Mouse (Mus musculus): ENCODE data around the gene Gfap.
A peak's percentile ranks its signal among the peaks of the same experiment; 100 is the strongest.

Gene Gfap

DNA sequence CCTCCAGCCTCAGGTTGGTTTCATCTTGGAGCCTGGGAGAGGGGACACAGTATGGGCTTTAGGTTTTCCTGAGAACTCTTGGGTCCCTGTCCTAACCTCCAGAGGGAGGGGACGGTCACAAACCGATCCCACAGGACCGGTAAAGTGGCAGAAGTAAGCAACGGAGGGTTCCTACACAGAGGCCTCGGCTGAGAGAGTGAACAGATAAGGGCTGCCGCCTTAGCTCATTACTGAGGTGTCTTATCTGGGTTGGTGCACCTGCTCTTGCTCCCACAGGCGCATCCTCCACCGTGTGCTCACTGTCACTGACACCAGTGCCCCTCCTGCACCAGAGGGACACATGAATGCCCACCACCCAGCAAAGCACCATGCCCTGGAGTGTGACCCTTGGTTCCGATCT, 4.9 kb downstream of the Gfap start:
- DNase-seq, result no peak

DNA sequence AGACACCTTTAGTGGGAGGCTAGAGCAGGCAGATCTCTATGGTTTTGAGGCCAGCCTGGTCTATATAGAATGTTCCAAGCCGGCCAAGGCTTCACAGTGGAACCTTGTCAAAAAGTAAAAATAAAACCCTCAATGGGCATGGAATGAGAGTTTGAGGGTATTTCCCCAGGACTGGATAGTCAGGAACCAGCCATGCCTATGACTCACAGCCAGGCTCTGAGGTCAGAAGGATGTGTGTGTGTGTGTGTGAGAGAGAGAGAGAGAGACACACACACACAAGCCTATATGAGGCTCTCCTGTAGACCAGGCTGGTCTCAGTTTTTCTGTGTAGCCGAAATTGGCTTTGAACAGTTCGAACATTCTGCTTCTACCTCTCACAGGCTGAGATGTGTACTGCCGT, 6.0 kb downstream of the Gfap start:
- DNase-seq, result no peak

DNA sequence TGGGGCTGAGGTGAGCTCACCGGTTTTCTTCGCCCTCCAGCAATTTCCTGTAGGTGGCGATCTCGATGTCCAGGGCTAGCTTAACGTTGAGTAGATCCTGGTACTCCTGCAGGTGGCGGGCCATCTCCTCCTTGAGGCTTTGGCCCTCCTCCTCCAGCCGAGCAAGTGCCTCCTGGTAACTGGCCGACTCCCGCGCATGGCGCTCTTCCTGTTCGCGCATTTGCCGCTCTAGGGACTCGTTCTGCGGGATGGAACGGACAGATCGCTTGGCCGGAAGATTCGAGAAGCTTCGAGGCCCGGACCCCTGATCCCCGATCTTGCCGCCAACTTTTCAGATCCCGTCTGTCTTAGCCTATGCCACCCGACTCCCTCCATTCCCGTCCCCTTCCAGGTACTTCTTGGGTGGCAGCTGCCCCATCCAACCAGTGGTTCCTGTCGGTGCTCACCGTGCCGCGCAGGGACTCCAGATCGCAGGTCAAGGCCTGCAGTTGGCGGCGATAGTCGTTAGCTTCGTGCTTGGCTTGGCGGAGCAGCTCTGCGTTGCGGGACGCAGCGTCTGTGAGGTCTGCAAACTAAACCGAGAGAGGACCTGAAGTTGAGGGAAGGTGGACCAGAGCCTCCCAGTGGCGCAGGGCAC, 7.6 kb downstream of the Gfap start:
- DNase-seq, result peak; percentile 72 to 81

DNA sequence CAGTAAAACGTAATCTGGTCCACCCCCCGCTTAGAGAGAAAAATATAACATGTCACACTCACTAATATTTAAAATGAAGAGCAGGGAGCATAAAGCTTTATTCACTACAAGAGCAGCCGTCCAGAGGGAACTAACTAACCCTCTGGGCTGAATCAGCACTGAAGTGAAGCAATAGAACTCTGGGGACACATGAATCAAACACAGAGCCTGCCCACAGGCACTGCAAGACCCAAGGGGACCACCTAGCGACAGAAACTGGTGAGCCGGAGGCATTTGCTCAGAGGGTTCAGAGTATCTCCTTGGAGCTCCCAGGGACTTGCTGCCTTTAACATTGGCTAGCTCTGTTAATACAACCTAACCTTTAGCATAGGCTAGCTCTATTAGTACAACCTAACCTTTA, 10.6 kb downstream of the Gfap start:
- DNase-seq, result no peak

DNA sequence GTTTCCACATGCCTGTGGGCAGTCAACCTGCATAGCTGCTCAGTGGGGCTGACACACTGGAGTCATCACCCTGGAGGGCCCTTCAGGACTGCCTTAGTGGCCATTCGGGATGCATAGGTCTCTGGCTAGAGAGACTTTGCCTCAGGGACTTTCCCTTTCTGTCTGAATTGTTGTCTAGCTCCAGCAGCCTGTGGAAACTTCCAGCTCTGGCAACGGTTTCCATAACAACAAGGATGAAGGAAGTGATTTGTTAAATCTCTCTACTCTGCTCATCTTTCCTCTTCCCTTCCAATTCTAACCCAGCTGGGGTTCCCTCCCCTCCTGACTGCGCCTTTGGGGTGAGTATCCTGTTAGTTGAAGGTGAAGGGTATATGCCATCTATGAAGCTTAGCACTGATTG, 12.6 kb downstream of the Gfap start:
- no peak for DNase-seq

DNA sequence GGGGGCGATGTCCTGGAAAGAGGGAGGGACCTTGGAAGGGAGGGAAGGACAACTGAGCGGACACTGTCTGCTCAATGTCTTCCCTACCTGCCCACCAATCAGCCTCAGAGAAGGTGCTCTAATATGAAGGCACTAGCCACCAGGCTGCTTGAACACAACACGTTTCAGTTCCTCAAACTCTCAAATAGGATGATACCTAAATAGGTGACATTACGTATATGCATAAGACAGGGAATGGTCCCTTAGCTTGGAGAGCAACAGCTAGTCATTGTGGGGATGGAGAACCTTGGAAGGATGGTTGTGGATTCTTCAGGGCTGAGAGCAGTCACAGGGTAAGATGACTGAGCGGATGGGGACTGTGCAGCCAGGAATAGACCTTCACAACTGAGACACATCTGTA, 13.3 kb downstream of the Gfap start:
- DNase-seq, result no peak

DNA sequence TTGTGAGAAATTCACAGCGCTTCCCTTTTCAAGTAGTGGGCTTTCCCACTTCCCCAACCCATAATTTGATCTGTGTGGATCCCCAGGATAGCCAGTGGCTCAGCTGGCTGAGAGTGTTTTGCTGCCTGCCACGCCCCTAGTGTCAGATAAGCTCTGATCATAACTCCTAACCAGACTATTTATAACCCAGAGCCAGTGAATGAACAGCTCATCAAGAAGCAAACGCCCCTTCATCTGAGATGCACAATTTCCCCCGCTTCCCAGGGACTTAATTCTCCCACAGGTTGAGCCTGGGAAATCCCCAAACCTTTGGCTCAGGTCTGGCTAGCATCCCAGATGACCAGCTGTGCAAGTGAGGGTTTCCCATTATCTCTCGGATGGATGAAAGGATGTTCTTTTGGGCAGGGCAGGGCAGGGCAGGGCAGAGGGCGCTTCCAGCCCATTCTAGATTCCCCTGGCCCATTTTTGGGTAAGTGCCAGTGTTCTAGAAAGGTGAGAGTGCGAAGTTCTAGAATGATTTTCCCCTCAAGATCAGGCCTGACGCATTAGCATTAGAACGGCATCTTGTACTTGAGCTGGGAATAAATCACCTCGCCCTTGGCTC, 16.0 kb downstream of the Gfap start, which contains the start of gene Fam187a:
Gene Fam187a (plus strand): TSS at position 554 of the 604 bp plus-strand sequence.
- DNase-seq, result no peak

DNA sequence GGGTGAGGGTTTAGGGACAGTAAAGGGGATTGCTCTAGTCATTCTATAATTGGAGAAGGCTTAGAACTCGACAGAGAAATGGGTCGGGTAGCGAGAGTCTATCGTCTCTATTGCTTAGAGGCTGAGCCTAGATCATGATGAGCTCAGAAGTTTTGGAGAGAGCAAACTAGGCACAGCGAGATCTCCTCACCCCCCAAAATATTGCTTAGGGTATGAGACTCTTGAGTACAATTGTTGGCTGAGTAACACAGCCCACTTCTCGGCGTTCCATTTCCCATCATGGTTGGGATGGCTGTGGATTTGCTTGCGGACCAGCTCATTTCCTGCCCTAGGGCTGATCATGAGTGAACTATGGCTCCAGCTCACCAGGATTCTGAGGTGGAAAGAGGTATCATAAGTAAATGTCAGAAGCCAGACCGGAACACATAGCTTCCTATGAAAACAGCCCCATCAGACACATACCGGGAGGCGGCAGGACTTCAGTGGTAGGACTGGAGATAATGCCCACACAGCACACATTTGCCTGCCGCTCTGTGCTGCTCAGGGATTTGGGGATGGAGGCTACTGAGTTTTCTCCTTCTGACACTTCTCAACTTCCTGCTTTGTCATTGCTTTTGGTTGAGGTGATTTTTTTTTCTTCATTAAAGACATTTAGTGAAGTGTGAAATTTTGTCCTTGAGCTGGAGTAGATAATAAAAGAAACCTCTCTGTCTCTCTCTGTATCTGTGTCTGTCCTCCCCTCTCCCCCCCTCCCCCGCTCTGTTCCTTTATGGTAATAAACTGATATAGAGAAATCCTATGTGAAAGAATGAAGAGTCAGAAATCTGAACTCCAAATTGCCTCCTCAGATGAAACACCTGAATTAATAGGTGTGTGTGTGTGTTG, 19.2 kb downstream of the Gfap start:
- DNase-seq, result no peak

DNA sequence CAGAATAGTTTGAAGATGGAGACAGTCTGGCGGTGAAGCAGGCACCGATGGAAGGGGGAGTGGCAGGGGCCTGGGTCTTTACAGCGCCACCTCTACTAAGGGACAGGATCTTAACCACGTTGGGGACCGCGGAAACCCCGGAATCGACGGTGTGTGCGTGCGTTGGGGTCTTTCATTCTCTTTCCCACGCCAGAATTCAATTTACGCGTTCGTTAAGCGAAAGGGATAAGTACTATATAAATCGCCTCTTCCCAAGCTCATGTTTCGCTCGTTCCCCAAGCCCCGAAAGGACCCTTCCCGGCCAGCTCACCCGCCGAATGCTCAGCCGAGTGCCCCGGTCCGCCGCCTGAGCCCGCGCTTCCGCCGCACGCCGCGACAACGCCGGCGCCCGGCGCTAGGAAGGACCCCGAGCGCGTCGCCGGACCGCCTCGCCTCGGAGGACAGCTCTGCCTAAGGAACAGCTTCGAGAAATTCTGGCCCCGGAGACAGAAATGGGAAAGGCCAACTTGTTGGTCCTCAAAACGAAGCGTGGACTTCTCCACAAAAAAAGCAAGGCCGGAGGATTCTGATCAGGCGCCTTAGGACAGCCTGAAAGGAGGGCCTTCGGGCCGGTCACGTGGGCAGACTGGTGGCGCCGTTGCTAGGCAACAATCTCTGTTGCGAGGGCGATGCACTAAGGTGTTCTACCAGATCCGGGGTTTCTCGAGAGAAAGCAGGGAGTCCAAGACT, 20.0 kb downstream of the Gfap start, which contains the start of the genes Eftud2 and Ccdc103:
Gene Eftud2 (minus strand): TSS at position 401 of the 729 bp plus-strand sequence.
Gene Ccdc103 (plus strand): TSS at position 620 of the 729 bp plus-strand sequence.
- peak; percentile 94 to 95 for DNase-seq

DNA sequence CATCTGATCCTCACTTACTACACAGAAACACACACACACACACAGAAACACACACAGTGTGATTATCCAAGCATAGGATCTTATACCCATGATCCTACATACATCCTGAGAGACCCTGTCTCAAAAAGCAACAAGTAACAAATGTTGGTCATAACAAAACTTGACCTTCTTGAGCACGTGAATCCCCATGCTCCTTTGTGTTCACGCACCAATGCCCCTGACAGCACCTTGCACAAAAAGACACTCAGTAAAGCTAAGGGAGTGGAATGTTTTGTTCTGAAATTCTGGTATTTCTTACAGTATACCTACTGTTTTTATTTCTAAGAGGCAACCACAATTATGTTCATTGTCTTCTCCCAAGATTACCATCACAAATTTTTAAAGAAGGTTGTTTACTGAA, 21.2 kb downstream of the Gfap start:
- DNase-seq, result no peak

DNA sequence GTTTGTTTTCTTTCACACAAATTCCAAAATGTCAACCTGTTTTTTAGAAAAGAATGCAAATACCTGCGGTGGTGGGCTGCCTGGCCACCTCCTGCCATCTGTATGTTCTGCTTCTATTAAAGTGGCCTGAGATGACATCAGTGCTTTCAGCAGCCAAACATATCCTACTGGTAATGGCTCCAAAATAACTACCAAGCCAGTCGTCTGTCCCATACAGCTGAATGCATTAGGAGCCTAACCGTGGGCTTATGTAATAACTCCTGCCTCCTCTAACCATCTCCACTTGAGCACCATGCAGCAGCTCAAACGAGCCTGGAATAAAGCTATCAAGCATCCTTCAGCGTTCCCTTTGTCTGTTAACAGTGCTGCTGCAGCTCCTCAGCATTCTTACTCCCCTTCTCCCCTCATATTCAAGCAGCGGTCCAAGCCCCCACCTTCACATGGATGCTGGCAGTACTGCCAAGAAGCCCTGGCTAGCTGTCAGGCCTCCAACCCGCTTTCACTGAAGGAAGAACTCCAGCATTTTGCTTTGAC, 25.8 kb downstream of the Gfap start:
- peak; percentile 82 to 87 for DNase-seq

DNA sequence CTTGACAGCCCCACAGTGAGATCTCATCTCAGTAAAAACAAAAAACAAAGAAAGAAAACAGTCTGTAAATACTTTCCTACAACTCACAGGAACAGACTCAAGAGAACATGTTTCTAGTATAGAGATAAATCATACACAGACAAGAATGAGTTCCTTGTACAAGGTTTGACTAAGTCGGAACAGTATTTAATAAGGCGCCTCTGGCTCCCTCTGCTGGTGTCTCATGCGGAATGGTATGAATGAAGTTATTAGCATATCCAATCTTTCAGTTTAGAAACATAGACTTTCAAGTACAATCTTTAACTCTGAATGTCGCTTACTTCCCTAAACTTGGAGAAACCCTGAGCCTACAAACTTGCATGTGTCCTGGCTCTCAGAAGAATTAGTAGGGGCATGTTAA, 36.4 kb downstream of the Gfap start:
- DNase-seq, result peak; percentile 70 to 86

DNA sequence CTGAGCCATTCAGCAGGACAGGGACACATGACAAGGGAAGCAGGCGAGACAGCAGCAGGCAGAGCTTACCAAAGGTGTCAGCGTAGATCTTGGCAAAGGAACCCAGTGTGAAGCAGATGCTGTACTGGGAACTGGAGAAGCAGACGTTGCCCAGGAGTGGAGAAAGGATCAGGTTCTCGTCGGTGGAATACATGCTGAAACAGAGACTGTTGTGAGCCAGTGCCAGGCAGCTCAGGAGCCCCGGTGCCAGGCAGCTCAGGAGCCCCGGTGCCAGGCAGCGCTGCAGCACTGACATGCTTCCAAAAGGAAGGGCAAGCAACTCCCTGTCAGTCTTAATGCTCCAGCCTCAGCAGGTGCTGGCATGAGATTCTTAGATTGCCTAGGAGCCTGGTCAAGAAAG, 40.8 kb downstream of the Gfap start:
- peak; percentile 67 for DNase-seq

DNA sequence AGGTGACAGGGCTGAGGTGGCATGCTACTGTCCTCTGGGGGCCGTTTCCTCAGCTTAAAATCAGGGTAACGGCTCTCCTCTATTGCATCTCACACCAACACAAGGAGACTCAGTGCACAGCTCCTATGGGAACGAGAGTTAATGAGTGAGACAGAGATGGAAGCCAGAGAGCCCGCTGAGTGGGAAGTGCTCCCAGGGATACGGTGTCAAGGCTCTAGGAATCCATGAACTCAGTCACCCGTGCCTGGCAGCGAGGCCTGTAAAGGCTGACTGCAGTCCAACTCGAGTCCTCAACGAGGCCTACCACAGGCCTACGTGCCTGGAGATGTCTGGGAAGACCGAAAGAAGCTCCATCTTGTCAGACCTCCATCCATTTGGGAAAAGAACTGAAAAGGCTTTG, 41.8 kb downstream of the Gfap start:
- DNase-seq, result peak; percentile 51 to 60

DNA sequence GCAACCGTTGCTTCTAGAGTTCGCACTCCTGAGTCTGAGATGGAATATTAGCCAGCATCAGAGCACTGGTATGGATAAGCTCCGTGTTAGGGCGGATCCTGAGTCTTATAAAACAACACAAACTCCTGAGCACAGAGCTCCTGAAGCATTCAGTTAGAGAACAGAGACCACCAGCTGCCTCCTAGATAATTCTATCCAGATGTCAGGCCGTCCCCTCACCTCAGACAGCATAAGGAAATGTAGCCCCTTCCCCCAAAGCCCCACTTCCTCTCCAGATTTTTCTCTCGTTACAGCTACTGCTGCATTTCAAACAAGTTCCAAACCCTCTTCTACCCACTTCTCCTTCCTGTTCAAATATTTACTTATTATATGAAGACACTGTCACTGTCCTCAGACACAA, 44.8 kb downstream of the Gfap start:
- DNase-seq, result no peak

DNA sequence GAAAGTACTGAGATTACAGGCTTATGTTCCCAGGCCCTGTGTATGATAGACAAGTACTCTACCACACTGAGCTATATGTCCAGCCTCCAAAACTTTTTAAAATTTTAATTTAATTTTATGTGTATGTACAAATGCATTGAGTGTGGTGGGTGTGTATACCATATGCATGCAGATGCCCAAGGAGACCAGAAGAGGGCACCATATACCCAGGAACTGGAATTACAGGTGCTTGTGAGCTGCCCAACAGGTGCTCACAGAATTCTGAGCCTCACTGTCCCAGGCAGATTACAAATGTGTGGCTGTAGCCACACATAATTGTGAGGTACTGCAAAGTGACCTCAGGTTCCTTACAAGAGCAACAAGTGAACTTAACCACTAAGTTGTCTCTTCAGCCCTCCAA, 47.0 kb downstream of the Gfap start:
- DNase-seq, result no peak

DNA sequence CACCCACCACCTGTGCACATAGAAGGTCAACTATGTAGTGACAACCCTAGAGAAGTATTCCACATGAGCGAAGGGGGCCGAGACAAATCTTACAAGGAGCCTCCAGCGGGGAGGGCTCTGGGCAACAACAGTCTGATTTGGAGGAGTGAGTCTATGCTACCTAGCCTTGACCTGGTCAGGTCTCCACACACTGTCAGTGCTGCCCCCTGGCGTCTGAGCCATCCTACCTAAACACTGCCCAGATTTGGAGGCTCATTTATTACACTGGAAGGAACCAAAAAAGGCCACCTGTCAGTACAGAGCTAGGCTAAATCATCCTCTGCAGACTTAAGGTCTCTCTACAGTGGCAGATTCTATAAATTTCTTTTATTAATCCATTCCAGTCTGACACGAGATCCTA, 48.8 kb downstream of the Gfap start:
- peak; percentile 81 to 88 for DNase-seq

DNA sequence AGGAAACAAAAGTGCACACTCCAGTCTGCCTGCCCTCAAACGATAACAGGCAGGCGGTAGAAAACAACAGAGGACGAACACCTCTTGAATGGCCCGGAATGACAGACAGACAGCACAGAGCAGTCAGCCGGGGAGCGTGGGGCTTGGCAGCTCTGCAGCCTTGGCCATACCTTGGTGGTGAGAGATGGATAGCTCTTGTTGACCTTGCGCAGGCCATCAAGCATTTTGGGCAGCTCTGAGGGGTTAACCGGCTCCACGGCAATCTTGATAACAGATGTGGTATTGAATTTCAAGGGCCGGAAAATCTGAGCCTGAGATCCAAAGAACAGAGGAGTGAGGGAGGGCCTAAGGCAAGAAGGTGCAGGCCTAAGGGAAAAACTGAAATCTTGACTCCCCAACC, 54.8 kb downstream of the Gfap start:
- DNase-seq, result no peak

DNA sequence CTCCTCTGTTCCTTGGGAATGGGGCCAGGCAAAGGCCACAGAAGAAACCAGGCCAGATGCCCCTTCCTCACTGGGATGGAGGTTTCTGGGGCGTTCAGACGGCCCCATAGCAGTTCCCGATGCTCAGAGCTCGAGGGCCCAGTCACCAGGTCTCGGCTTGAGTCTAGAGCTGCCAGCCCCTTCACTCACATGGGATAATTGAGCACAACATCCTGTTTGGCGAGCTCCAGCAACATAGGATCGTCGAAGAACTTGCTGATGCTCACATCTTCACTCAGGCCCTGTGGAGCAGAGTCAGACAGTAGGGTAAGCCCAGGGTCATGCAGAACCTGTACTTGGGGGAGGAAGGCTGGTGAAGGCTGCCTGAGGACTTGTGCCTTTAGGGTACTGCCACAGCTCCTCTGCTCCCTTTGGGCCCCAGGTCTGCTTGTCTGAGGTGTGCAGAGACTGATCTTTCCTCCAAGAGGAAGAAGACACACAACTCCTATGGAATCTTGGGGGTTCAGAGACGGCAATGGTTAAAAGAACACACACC, 62.0 kb downstream of the Gfap start:
- DNase-seq, result no peak

DNA sequence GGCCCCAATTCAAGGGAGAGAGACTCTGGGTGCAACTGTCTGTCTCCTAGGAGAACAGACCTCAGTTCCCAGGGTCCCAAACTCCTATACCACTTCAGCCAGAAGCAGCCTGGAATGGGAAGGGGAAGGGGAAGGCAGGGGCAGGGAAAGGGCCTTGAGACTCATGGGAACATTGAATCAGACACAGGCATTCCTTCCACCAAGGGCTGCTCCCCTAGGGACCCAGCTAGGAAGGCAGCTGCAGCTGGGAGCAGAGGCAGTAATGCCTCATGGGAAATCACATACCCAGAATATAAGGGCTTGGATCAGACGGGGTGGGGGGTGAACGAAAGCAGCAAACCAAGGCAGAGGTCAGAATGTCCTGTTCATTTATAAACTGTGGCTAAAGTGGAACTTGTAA, 62.6 kb downstream of the Gfap start:
- DNase-seq, result no peak

DNA sequence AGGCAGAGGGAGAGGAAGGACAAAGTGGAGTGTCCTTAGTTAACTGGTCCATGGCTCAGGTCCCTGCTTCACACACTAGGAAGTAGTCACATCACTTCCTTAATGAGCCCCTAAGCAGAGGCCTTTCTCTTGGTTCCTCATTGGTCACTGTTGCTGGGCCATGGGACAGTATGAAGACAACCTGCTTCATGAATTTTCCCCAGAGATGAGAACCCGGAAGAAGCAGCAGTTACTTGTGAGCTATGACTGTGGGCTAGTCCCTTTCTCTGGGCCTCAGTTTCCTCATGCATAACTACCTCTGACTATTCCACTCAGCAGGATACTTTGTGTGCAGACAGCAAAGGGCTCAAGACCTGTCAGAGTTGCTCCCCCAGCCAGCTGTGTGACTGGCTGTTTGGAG, 63.3 kb downstream of the Gfap start:
- DNase-seq, result no peak
